20 mouse cellular contexts compared by ENCODE assay signal in the genomic region with DNA sequence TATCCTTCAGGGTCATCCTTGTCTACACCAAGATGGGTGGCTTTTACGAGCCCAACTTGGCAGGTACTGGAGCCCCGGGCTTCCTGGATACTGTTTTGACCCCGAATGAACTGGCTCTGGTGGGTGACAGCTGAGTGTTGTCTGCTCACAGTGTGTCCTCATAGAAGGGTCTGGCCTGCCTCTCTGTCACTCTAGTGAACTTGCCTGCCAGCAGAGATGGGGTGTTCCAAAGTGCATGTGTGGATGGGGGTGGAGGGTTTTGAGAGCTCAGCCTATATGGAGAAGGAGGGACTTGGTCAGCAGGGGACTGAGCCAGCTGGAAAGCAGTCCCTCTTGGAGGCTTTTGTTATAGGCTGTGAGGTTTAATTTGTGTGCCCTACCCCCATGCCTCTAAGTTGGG. TPM values are rescaled to one million over a fixed set of nuclear protein-coding genes. Genes with fewer than 3 reads are reported as not detected.
DNase-seq lines count a peak whose midpoint lies in the region; ATAC-seq lines count a peak whose summit lies in the region.
"Had no signal": no experiment of that assay in that cellular context is flagged by ENCODE, and none has a peak within 500 bp of the region (broad histone marks: within the 10 kb centered on the region; RNA-seq: fewer than 3 reads in every experiment).

No protein-coding gene starts in this region.

- ATAC-seq in kidney, embryonic 16.5 days (ENCODE audit: low FRiP score, low TSS enrichment) = 0 out of 2 replicates have a peak, but pooled peaks have one; percentile 21
- peak; percentile 45 for ATAC-seq in intestine, embryonic 16.5 days
- ATAC-seq: inflammation-experienced regulatory T-cells, adult 6 months; liver, postnatal 0 days; midbrain, embryonic 16.5 days had no signal

- DNase-seq in heart, embryonic 10.5 days (ENCODE audit: low spot score) = peak; percentile 88
- no peak for DNase-seq in heart, adult 9 months (ENCODE audit: low spot score in 2 of 2)
- no peak for DNase-seq in kidney, postnatal 36 days
- peak; percentile 56 for DNase-seq in lung, postnatal 36 days
- DNase-seq in adrenal gland, adult (ENCODE audit: inconsistent age in 2 of 2, low spot score in 1 of 2) = no peak
- no peak for DNase-seq in ovary, postnatal 14 days (ENCODE audit: low spot score)
- DNase-seq: adrenal gland, postnatal 25 days; cerebellum, adult 11 months; cerebellum, postnatal 25 days; left cerebral cortex, postnatal 4 days; liver, postnatal 0 days had no signal

- WGBS in heart, embryonic 10.5 days = 50% methylated on average over 3 of the region's 3 CpGs
- 52% methylated on average over 3 of the region's 3 CpGs for WGBS in kidney, embryonic 16.5 days
- 40% methylated on average over 3 of the region's 3 CpGs for WGBS in intestine, embryonic 16.5 days

- no peaks in the 10 kb centered on the region for H3K36me3 ChIP-seq in heart, embryonic 10.5 days
- no peaks in the 10 kb centered on the region for H3K36me3 ChIP-seq in kidney, embryonic 16.5 days (ENCODE audit: insufficient read depth, low read length)
- no peaks in the 10 kb centered on the region for H3K36me3 ChIP-seq in intestine, embryonic 16.5 days (ENCODE audit: control insufficient read depth, insufficient read depth, low read length)
- H3K36me3 ChIP-seq: forebrain, embryonic 10.5 days; hindbrain, embryonic 12.5 days; kidney, embryonic 15.5 days; neural tube, embryonic 15.5 days had no signal

- H3K9ac ChIP-seq in kidney, embryonic 16.5 days (replicated peaks; ENCODE audit: low read length) = no peak overlapping the region
- no peak overlapping the region for H3K9ac ChIP-seq in intestine, embryonic 16.5 days (ENCODE audit: low read depth, low read length)
- H3K9ac ChIP-seq: hindbrain, embryonic 12.5 days; kidney, embryonic 15.5 days; liver, postnatal 0 days; neural tube, embryonic 15.5 days had no signal

- no peak overlapping the region for H3K4me2 ChIP-seq in kidney, embryonic 16.5 days (replicated peaks; ENCODE audit: low read depth, low read length)
- H3K4me2 ChIP-seq in intestine, embryonic 16.5 days (ENCODE audit: low read depth, low read length) = no peak overlapping the region
- H3K4me2 ChIP-seq: hindbrain, embryonic 12.5 days; kidney, embryonic 15.5 days; neural tube, embryonic 15.5 days had no signal

- no peak overlapping the region for H3K4me3 ChIP-seq in heart, embryonic 10.5 days
- no peak overlapping the region for H3K4me3 ChIP-seq in kidney, embryonic 16.5 days (ENCODE audit: low read length)
- no peak overlapping the region for H3K4me3 ChIP-seq in intestine, embryonic 16.5 days (ENCODE audit: low read length)
- H3K4me3 ChIP-seq: forebrain, embryonic 10.5 days; hindbrain, embryonic 12.5 days; kidney, embryonic 15.5 days; neural tube, embryonic 15.5 days had no signal

- no peaks in the 10 kb centered on the region; the same call in 1 of the 2 replicates for H3K9me3 ChIP-seq in heart, embryonic 10.5 days
- peaks cover 8% of the 10 kb centered on the region for H3K9me3 ChIP-seq in kidney, embryonic 16.5 days (ENCODE audit: low read length)
- H3K9me3 ChIP-seq in intestine, embryonic 16.5 days (ENCODE audit: control insufficient read depth, low read length) = 0 out of 2 replicates have a peak, but pooled peaks cover 7% of the 10 kb centered on the region
- H3K9me3 ChIP-seq: neural tube, embryonic 15.5 days had no signal

- H3K4me1 ChIP-seq in heart, embryonic 10.5 days = peaks cover 40% of the 10 kb centered on the region
- H3K4me1 ChIP-seq in kidney, embryonic 16.5 days (ENCODE audit: insufficient read depth, low read length) = peaks cover 12% of the 10 kb centered on the region
- H3K4me1 ChIP-seq in intestine, embryonic 16.5 days (ENCODE audit: control insufficient read depth, insufficient read depth, low read length) = peaks cover 18% of the 10 kb centered on the region
- H3K4me1 ChIP-seq: hindbrain, embryonic 12.5 days had no signal

- H3K27me3 ChIP-seq in heart, embryonic 10.5 days (ENCODE audit: insufficient read depth, poor library complexity, severe bottlenecking) = peaks cover 17% of the 10 kb centered on the region
- H3K27me3 ChIP-seq in kidney, embryonic 16.5 days (ENCODE audit: insufficient read depth, low read length) = no peaks in the 10 kb centered on the region
- H3K27me3 ChIP-seq in intestine, embryonic 16.5 days (replicated peaks; ENCODE audit: control insufficient read depth, insufficient read depth, low read length) = no peaks in the 10 kb centered on the region
- H3K27me3 ChIP-seq: kidney, embryonic 15.5 days; neural tube, embryonic 15.5 days had no signal

- H3K27ac ChIP-seq in heart, embryonic 10.5 days = 0 out of 2 replicates have a peak overlapping the region, but pooled peaks have one; percentile 32
- H3K27ac ChIP-seq in kidney, embryonic 16.5 days (ENCODE audit: low read length) = no peak overlapping the region
- no peak overlapping the region for H3K27ac ChIP-seq in intestine, embryonic 16.5 days (ENCODE audit: low read length)
- H3K27ac ChIP-seq: forebrain, embryonic 10.5 days; hindbrain, embryonic 12.5 days; kidney, embryonic 15.5 days; neural tube, embryonic 15.5 days had no signal

RNA-seq across cellular contexts. Expression of gene Fam92b, which starts 25.3 kb away (rescaled TPM):
- polyA plus RNA-seq in heart, embryonic 10.5 days (2016; fragmentation: Nextera tagmentation; extraction: Ambion mirVana) = 0.16 and 0.31 TPM in 2 replicates
- 0.14 and 0.22 TPM in 2 replicates for polyA plus RNA-seq in kidney, embryonic 16.5 days (2015; fragmentation: Nextera tagmentation; extraction: Ambion mirVana)
- 0.55 and 0.67 TPM in 2 replicates for polyA plus RNA-seq in intestine, embryonic 16.5 days (2015; fragmentation: Nextera tagmentation; extraction: Ambion mirVana)
- polyA plus RNA-seq: inflammation-experienced regulatory T-cells, adult 6 months; liver, adult 2 months; liver, postnatal 0 days had no signal

RNA-seq across cellular contexts. Expression of gene Gse1, which starts 25.7 kb away (rescaled TPM):
- 12.2 and 13.7 TPM in 2 replicates for polyA plus RNA-seq in heart, embryonic 10.5 days (2016; fragmentation: Nextera tagmentation; extraction: Ambion mirVana)
- 6.7 and 7.9 TPM in 2 replicates for polyA plus RNA-seq in kidney, embryonic 16.5 days (2015; fragmentation: Nextera tagmentation; extraction: Ambion mirVana)
- 7.3 and 8.3 TPM in 2 replicates for polyA plus RNA-seq in intestine, embryonic 16.5 days (2015; fragmentation: Nextera tagmentation; extraction: Ambion mirVana)

Comparison
In these comparisons a context has a peak if more than half of its experiments do, and no peak if none do; other contexts are left out.
1. DNase-seq: peak in heart, embryonic 10.5 days (single experiment) and lung, postnatal 36 days (single experiment); none in heart, adult 9 months (0 of 2), kidney, postnatal 36 days (0 of 2), adrenal gland, adult (0 of 2) and ovary, postnatal 14 days (single experiment).